ENCODE assay signal across 8 mouse cellular contexts in genomic region chr5:147645001-147645645, GRCm38 (mm10).
DNase-seq lines count a peak whose midpoint lies in the region; ATAC-seq lines count a peak whose summit lies in the region.

No protein-coding gene starts in this region.

- ATAC-seq in cerebellum, adult (ENCODE audit: insufficient number of reproducible peaks, low FRiP score, low TSS enrichment): no peak

- DNase-seq in cerebellum, postnatal 4 days (ENCODE audit: low spot score in 2 of 2): peak; percentile 29 to 56
- DNase-seq in adrenal gland, postnatal 25 days: peak; percentile 79
- DNase-seq in gastrocnemius, postnatal 10 days: peak; percentile 80
- DNase-seq in kidney, adult 18-20 months: peak; percentile 84
- peak; percentile 80 to 85 for DNase-seq in left cerebral cortex, postnatal 14 days (ENCODE audit: low spot score in 2 of 2)
- DNase-seq in right cerebral cortex, postnatal 10 days (ENCODE audit: low spot score in 2 of 2): peak; percentile 87 to 89
- DNase-seq in c-Kit-positive CD71-positive TER-119-positive erythroid progenitor cells, embryonic 14.5 days (ENCODE audit: low spot score): no peak

- intact Hi-C loops in left cerebral cortex, postnatal 14 days (cut with DNase I): no loop called here
